Mouse (Mus musculus) layer of hippocampus, postnatal 25 days (tissue): Measurements from ENCODE around the gene Ift20. TPM values are rescaled to one million over a fixed set of nuclear protein-coding genes. Genes with fewer than 3 reads are reported as not detected.
A peak's percentile ranks its signal among the peaks of the same experiment; 100 is the strongest.
"Not testable (repeated sequence)": the region's sequence is repeated elsewhere in the genome, so short reads cannot be mapped to it uniquely, and the experiment has no call there.

ENCODE experiments used
- DNase-seq, 2 experiments: peaks; one replicate each; pipeline ENCODE4 v3.0.0; 2022; ENCODE audit warnings: mixed read lengths in 2 of 2, low spot score in 1 of 2; ENCODE audit errors: extremely low spot score in 1 of 2
- total RNA-seq, 2 experiments: library from RNA; stranded (reverse); gene quantifications; 2 replicates each; pipeline ENCODE4 v1.2.3; 2021

Gene Ift20
- total RNA-seq, 2 experiments from 2014 or later, result 80.0 to 83.0 TPM

DNA sequence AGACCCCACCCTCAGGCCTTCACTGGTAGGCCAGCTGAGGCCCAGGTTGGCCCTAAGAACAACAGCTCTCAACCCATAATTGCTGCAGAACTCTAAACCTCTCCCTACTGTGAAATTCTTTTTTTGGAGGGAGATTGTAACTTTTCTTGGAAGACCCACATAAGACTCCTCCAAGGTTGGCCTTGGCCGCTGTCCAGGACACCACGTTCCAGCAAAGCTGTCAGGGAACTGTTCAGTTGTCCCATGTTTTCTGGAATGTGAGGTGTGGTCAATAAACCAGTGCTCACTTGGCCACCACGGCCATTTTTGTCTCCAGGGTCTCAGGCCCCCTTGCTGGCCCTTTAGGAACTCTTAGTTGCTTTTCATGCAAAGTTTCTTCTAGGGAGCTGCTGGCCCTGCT, 14.3 kb upstream of the Ift20 start:
- no peak for DNase-seq

GRCm38 (mm10) chr11:78522481-78522997, 13.6 kb upstream of the Ift20 start:
- no peak for DNase-seq

DNA sequence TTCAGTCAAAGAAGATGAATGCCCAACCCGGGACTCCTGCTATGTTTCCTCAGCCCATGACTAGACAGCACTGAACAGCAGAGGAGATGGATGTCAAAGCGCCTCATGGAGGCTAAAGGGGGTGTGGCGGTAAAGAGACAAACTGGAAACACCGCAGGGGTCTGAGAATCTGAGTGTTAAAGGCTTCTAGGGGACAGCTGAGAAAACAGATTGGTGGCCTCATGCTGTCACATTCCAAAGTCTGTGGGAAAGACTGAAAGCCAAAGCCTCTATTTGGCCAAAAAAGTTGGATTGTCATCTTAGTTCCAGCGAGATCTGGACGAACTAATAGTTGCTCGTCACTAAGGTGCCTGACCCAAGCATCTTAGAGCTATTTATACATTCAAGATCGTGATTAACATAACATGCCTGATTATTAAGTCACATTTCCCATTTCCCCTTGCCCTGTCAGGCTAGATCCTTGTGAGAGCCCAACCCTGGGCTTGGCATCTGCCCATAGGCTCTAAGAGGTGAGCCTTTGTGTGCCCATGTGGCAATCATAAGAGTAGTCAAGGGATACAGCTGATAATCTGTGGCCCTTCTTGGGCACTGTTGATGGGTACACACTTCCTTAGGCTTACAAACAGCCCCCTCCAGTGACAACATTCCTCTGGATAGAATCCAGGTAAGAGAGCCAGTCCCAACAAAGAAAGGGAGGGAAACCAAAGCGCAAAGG, 12.8 kb upstream of the Ift20 start:
- no peak for DNase-seq

DNA sequence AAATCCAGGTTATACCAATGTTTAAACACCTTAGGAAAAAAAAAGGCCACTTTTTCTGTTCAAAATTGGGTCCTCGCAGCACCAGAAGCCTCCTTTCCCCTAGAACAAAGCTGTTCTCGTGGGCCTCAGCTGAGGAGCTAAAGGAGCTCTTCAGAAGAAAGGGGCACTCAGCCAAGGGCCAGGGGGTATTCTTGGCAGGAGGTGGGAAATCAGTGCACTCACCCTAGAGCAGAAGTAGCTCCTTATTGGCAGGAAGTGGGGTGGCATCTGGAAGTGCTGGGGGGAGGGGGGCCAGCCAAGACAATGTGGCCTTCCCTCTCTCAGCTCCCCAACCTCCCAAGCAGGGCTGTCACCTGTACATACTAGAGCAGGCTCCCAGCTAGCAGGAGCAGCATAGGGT, 11.3 kb upstream of the Ift20 start:
- DNase-seq, result no peak

DNA sequence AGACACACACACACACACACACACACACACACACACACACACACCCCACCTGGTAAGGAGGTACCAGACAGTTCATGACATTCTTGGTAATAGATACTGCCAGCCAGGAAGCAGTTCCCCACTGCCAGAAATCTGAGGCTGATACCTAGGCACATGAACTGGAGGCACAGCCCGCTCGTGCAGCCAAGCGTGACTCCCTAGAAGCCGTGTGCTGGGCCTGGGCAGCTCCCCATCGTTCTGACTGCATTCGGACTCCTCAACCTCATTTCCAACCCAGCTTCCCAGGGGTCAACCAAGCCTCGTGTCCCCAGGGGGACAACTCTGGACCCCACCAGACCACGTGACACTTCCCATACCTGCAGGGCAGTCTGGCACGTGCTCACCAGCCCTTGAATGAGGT, 7.4 kb upstream of the Ift20 start:
- no peak for DNase-seq

DNA sequence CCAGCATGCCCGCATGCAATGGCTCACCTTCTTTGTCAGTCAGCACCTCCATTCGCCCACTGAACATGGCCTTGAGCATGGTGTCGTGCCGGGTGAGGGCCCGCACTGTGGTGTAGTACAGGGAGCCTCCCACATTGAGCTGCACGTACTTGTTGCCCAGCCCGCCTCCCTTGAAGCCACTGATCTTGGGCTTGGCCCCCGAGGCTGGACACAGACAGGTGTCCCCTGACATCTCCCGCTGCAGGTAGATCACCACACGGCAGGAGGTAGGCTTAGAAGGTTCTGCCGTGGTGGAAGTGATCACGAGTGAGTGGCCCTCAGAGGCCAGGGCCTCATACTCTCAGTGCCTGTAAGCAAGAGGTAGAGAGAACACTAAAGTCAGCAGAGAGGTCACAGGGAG, 6.2 kb upstream of the Ift20 start:
- DNase-seq, result no peak

- no peak for DNase-seq
Observed at GRCm38 (mm10) chr11:78531046-78531445, 5.1 kb upstream of the Ift20 start.

DNA sequence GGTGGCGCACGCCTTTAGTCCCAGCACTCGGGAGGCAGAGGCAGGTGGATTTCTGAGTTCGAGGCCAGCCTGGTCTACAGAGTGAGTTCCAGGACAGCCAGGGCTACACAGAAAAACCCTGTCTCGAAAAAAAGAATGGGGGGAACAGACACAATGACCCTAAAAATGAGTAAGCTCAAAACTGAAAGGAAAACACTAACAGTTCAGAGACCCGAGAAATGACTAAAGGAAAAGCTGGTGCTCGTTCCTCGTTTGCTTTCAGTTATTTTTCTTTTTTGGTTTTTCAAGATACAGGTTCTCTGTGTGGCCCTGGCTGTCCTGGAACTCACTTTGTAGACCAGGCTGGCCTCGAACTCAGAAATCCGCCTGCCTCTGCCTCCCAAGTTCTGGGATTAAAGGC, 4.6 kb upstream of the Ift20 start:
- not testable (repeated sequence) for DNase-seq

- DNase-seq, result no peak
Observed at GRCm38 (mm10) chr11:78534516-78534915, 1.6 kb upstream of the Ift20 start.

DNA sequence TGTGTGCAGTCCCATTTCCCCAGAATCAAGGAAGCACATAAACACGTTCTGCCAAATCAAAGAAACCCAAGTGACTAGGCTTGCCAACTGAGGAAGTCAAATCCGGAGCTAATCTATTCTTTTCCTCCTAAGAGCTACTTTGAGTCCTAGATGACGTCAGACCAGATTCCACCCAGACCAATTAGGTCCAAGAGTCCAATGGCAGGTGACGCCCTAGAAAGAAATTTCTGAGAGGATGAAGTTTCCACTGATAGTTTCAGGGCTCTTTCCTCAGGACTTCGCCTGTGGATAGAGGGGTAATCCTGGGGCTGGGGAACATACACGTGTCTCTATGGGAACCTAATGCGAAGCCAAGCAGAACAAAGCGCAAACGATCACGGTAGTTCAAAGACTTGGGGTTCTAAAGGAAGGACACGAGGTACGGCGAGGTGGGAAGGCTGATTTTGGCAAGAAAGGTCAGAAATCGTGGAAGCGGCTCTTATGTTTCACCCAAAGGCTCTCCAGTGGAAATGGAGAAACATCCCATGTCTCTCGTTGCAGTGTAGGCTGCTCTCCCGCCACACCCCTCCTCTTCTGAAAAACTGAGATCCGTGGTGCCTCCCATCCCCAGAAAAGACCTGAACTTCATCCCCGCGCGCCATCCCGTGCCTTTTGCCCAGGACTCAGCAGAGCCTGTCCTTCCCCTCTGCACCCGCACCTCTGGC, 633 bp upstream of the Ift20 start:
- no peak for DNase-seq

GRCm38 (mm10) chr11:78536690-78537084, 526 bp downstream of the Ift20 start:
- DNase-seq, result no peak

GRCm38 (mm10) chr11:78540358-78540757, 4.2 kb downstream of the Ift20 start:
- DNase-seq, result no peak

DNA sequence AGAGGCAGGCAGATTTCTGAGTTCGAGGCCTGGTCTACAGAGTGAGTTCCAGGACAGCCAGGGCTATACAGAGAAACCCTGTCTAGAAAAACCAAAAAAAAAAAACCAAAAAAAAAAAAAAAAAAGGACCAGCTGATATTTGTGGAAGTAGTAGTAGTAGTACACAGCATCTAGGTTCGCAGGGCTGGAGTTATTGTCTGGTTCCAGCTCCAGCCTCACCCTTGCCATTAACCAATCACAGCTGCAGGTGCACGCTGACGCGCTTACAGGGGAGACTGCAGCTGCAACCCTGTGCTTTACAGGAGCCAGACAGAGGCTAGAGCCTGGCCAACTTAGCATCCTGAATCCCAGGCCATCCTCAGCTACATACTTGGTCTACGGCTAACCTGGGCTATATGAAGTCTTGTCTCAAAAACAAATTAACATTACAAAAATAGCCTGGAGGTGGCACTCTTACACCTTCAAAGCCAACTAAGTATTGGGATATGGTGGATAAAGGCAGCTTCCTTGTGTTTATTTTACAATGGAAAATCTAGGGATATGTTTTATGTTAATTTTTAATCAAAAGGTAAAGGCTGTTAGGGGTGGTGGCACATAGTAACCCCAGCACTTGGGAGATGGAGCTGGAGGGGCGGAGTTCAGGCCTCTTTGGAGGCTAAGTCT, 8.4 kb downstream of the Ift20 start:
- no peak for DNase-seq

GRCm38 (mm10) chr11:78545181-78545580, 9.0 kb downstream of the Ift20 start:
- no peak for DNase-seq

GRCm38 (mm10) chr11:78547718-78548460, 11.7 kb downstream of the Ift20 start:
- DNase-seq, result no peak

- no peak for DNase-seq
Observed at GRCm38 (mm10) chr11:78549491-78549987, 13.4 kb downstream of the Ift20 start.

DNA sequence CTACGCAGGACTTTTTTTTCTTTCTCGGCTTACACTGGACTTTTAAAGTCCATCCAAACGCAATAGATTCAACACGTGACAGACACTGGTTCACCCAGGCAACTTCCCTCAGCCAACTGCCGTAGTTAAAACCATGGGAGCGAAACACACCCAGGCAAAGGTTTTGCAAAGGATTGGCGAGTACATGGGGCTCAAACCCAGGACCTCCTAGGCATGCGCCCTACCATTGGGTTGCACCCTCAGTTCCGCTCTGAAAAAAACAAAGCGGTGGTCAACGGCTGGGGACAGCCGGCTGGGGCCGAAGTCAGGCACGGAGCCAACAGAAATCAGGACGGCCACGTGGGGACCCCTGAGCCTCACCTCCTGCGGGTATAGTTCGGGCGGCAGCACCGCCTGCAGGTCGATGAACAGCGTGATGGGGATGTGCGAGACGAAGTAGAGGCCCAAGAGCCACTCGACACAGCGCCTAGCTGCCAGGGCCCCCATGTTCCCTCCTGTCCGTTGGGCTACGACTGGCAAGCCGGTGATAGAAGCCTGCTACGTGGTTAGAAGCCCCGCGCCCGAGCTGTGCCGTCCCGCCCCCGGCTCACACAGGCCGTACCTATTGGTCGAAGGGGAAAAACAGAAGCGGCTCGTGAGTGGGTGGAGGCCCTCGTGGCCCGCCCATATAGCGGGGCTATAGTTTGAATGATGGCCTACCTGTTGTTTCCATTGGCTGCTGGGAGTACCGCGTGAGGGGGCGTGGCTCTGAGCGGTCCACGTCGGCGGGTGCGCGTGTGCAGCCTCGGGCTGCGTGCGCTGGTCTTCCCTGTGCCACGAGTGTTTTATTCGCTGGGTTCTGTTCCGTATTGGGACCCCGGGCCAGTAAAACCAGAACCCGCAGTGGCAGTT, 14.3 kb downstream of the Ift20 start, which contains the start of gene Tmem97:
TSS of gene Tmem97 (minus strand) at position 610 of the 891 bp plus-strand sequence.
- peak; percentile 79 to 84 for DNase-seq

DNA sequence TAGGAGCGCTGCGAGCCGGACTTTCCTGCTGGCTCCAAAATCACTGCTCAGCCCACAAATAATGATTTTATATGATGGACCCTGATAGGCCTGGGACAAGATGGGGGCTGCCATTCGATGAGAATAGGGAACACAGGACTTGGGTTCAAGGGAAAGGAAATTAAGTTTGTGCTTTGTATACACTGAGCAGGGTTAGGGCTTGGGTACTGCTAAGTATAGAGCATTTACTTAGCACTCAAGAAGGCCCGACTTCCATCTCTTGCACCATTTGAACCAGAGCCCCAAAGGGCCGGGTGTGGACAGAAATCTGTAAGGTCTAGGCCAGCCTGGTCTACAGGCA, 14.9 kb downstream of the Ift20 start:
- DNase-seq, result no peak

- no peak for DNase-seq
Observed at GRCm38 (mm10) chr11:78555623-78556022, 19.5 kb downstream of the Ift20 start.

DNA sequence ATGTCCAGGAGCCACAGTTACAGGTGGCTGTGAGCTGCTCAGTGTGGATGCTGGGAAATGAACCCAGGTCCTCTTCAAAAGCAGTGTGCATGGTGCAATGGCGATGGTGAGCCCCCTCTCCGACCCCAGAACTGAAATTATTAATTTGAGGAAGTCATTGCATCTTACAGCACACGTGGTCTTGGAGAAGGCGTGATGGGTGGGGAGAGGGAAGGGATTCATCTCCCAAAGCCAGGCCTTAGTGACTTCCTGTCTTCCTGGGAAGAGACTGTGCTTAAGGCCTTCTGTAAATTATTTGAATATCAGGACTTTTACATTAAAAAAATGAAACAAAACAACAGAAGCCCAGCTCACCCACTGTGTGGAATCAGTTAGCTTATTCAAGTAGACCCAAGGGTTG, 19.9 kb downstream of the Ift20 start:
- no peak for DNase-seq
